Mouse (Mus musculus): ENCODE measurements around the gene Nlgn1. TPM values are rescaled to one million over a fixed set of nuclear protein-coding genes. Genes with fewer than 3 reads are reported as not detected.

Gene Nlgn1
- polyA plus RNA-seq, 1 experiment: 0.12 TPM

DNA sequence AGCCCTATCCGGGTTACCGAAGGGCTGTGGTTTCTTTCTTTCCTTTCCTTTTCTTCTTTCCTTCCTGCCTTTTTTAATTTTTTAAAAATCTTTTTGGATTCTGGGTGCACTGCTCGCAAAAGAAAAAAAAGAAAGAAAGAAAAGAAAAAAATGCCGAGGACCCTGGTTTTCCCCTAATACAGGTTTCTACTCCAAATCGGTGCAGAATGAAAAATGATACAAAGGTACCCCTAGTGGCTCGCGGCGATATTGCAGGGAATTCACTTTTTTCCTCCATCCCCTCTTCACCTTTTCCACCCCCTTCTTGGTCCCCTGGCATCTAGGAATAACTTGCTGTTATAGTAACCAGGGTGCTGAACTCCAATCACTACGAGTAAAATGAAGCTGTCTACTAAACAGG lies 178.5 kb downstream of the Nlgn1 start:
- Histone ChIP-seq H3K4me1 (ENCODE audit: control insufficient read depth, insufficient read depth, low read length) (peaks cover 6% of the 10 kb centered on the region), H3K36me3 (ENCODE audit: control insufficient read depth, insufficient read depth, low read length) (no peaks in the 10 kb centered on the region), H3K27me3 (ENCODE audit: control insufficient read depth, insufficient read depth, low read length) (peaks cover 2% of the 10 kb centered on the region; the same call in 1 of the 2 replicates), H3K4me3 (ENCODE audit: control insufficient read depth, low read depth, low read length) (peak overlapping the region; percentile 50; the same call in 1 of the 2 replicates), H3K27ac (ENCODE audit: control insufficient read depth, insufficient read depth, low read depth, low read length) (no peak overlapping the region)
- TF ChIP-seq POLR2A (IDR thresholded peaks at IDR 0.05; ENCODE audit: control insufficient read depth, low read depth, low read length): no peak
- no peak for TF ChIP-seq CTCF (IDR thresholded peaks at IDR 0.05; ENCODE audit: control insufficient read depth, insufficient read depth, insufficient replicate concordance, low read depth, low read length)

DNA sequence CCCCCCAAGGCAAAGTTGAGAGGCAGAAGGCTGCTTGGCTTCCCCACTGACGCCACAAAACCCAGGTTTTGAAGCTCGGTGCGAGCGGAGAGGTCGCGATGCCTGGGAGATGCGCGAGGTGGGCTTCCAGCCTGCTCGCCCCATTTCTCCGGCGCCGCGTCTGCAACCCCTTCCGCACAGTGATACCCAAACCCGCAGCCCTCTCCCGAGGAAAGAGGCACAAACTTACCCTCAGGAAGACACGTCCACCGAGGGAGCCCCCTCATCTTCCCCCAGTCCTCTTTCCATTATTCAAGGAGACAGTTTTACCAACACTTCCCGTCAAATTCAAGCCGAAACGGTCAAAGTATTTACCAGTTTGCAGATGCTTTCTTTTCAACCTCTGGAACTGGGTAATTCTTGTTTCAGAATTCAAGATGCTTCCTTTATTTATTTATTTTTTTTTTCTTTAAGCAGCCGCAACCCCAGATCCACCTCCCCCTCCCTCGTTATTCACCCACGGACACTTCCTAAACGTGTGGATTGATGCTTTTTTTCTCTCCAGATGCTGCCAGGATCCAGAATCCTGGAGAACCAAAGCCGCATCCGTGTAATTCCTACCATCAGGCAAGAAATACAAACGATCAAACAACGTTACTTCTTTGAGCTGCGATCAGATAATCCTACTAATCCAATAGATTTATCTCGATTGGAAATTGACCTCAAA lies 179.1 kb downstream of the Nlgn1 start:
- Histone ChIP-seq H3K27ac (ENCODE audit: control insufficient read depth, insufficient read depth, low read depth, low read length) (no peak overlapping the region), H3K27me3 (ENCODE audit: control insufficient read depth, insufficient read depth, low read length) (peaks cover 2% of the 10 kb centered on the region; the same call in 1 of the 2 replicates), H3K36me3 (ENCODE audit: control insufficient read depth, insufficient read depth, low read length) (no peaks in the 10 kb centered on the region), H3K4me1 (ENCODE audit: control insufficient read depth, insufficient read depth, low read length) (peaks cover 6% of the 10 kb centered on the region), H3K4me3 (ENCODE audit: control insufficient read depth, low read depth, low read length) (peak overlapping the region; percentile 65)
- no peak for TF ChIP-seq CTCF (IDR thresholded peaks at IDR 0.05; ENCODE audit: control insufficient read depth, insufficient read depth, insufficient replicate concordance, low read depth, low read length)
- no peak for TF ChIP-seq POLR2A (IDR thresholded peaks at IDR 0.05; ENCODE audit: control insufficient read depth, low read depth, low read length)

DNA sequence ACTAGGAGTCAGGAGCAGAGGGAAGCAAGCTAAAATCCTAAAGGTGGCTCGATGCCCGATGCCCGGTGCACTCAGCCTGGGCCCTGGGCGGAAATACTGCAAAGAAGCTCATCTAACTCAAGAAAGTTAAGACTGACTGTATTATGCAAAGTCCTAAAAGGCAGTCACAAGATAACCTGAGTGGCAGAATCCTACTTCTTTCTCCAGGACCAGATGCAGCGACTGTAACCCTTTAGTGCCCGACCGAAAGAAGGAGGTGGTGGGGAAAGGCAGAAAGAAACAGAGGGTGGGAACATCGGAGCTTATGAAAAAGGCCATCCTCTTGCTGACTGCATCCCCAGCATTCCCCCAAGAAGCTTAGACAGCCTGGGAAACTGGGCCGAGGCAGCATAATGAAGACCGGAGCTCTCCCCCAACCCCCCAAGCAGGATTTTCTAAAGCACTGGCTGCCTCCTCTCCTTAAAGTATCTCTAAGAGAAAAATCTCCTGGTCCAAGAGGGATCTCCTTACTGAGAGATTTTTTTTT lies 179.7 kb downstream of the Nlgn1 start:
- peak overlapping the region; percentile 65 for H3K4me3 ChIP-seq (ENCODE audit: control insufficient read depth, low read depth, low read length)
- no peaks in the 10 kb centered on the region for H3K36me3 ChIP-seq (ENCODE audit: control insufficient read depth, insufficient read depth, low read length)
- no peak overlapping the region for H3K27ac ChIP-seq (ENCODE audit: control insufficient read depth, insufficient read depth, low read depth, low read length)
- H3K4me1 ChIP-seq (ENCODE audit: control insufficient read depth, insufficient read depth, low read length): peaks cover 6% of the 10 kb centered on the region
- TF ChIP-seq CTCF (IDR thresholded peaks at IDR 0.05; ENCODE audit: control insufficient read depth, insufficient read depth, insufficient replicate concordance, low read depth, low read length) (no peak), POLR2A (IDR thresholded peaks at IDR 0.05; ENCODE audit: control insufficient read depth, low read depth, low read length) (no peak)
- peaks cover 2% of the 10 kb centered on the region; the same call in 1 of the 2 replicates for H3K27me3 ChIP-seq (ENCODE audit: control insufficient read depth, insufficient read depth, low read length)

DNA sequence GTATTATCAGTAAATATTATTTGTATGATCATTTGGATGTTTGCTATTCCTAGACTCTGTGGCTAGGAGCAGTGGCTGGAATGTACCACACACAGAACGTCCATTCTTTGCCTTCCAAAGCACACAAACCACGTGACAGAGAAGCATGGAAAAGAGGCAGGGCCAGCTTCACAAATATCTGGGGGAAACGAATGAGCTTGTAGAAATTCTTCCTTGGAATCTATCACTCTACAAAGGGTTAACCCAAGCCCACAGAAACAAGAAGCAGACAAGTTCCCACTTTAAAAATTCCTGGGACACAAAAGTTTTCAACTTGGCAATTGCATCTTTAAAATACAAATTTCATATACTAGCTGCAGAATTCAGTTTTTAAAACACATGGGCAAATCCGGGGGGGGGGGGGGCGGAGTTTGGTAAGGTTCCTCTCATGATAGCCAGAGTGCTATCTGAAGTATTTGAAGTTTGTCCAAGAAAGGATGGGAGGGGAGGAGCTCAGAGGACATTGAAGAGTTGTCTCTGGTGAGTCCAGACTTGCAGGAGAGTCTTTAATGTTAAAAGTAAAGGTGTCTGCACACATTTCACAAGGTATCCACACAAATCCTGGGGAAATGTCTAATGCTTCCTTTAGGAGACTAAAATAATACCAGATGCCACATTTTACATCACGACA lies 180.8 kb downstream of the Nlgn1 start:
- H3K4me3 ChIP-seq (ENCODE audit: control insufficient read depth, low read depth, low read length): no peak overlapping the region
- peaks cover 2% of the 10 kb centered on the region; the same call in 1 of the 2 replicates for H3K27me3 ChIP-seq (ENCODE audit: control insufficient read depth, insufficient read depth, low read length)
- H3K4me1 ChIP-seq (ENCODE audit: control insufficient read depth, insufficient read depth, low read length): peaks cover 6% of the 10 kb centered on the region
- no peaks in the 10 kb centered on the region for H3K36me3 ChIP-seq (ENCODE audit: control insufficient read depth, insufficient read depth, low read length)
- no peak overlapping the region for H3K27ac ChIP-seq (ENCODE audit: control insufficient read depth, insufficient read depth, low read depth, low read length)
- no peak for TF ChIP-seq CTCF (IDR thresholded peaks at IDR 0.05; ENCODE audit: control insufficient read depth, insufficient read depth, insufficient replicate concordance, low read depth, low read length)
- no peak for TF ChIP-seq POLR2A (IDR thresholded peaks at IDR 0.05; ENCODE audit: control insufficient read depth, low read depth, low read length)

DNA sequence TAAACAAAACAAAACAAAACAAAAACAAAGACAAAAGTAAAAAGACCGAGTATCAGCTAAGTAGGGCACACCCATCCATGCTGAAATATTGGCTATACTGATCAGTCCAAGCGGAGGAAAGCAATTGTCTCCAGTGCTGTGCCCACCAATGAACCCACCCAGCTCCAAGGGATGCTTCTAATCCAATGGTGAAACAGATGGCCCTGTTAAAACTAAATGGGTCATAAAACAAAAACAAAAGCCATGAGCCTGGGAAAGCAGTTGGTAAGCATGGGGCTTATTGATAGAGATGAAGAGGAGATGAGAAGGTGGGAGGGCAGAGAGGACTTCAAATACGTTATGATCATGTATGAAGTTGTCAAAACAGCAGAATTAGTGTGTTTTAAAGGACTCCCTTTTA lies 186.1 kb downstream of the Nlgn1 start:
- H3K27me3 ChIP-seq (ENCODE audit: control insufficient read depth, insufficient read depth, low read length): no peaks in the 10 kb centered on the region
- no peaks in the 10 kb centered on the region for H3K4me1 ChIP-seq (ENCODE audit: control insufficient read depth, insufficient read depth, low read length)
- TF ChIP-seq CTCF (IDR thresholded peaks at IDR 0.05; ENCODE audit: control insufficient read depth, insufficient read depth, insufficient replicate concordance, low read depth, low read length) (no peak), POLR2A (IDR thresholded peaks at IDR 0.05; ENCODE audit: control insufficient read depth, low read depth, low read length) (no peak)
- H3K4me3 ChIP-seq (ENCODE audit: control insufficient read depth, low read depth, low read length): no peak overlapping the region
- H3K27ac ChIP-seq (ENCODE audit: control insufficient read depth, insufficient read depth, low read depth, low read length): no peak overlapping the region
- H3K36me3 ChIP-seq (ENCODE audit: control insufficient read depth, insufficient read depth, low read length): no peaks in the 10 kb centered on the region

DNA sequence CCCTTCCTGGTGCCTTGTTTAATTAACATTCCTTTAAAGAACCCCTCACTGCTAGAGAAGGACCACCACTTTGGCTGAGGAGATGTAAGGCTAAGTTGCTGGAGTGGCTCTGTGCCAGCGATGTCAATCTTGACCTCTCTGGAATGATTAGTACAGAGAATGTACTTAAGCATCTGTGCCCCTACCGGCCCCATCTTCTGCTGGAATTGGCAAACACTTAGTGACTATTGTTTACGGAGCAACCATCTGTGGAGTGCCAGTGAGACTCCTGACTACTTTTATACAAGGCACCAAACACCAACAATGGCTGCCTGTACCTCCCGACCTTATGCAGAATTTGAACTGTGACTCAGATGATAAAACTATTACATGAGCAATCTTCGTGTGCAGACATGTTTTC lies 186.8 kb downstream of the Nlgn1 start:
- Histone ChIP-seq H3K27ac (ENCODE audit: control insufficient read depth, insufficient read depth, low read depth, low read length) (no peak overlapping the region), H3K4me3 (ENCODE audit: control insufficient read depth, low read depth, low read length) (no peak overlapping the region)
- TF ChIP-seq POLR2A (IDR thresholded peaks at IDR 0.05; ENCODE audit: control insufficient read depth, low read depth, low read length): no peak
- no peak for TF ChIP-seq CTCF (IDR thresholded peaks at IDR 0.05; ENCODE audit: control insufficient read depth, insufficient read depth, insufficient replicate concordance, low read depth, low read length)

DNA sequence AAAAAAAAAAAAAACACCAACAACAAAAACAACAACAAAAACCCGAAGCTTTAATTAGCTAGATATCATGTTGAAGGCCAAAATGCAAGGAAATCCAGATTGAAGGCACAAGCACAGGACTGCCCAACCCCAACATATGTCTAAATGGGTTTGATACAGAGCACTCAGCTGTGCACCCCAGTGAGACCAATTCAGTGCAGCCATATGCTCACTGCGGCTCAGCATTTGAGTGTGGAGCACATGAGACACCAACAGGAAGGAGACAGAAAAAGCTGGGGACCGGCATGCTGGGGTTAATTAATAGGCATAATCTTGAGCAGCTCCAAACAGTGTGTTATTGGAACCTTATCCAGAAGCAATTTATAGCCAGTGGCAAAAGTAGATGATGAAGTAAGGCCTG lies 190.7 kb downstream of the Nlgn1 start:
- no peak overlapping the region for H3K27ac ChIP-seq (ENCODE audit: control insufficient read depth, insufficient read depth, low read depth, low read length)
- no peak for TF ChIP-seq CTCF (IDR thresholded peaks at IDR 0.05; ENCODE audit: control insufficient read depth, insufficient read depth, insufficient replicate concordance, low read depth, low read length)
- TF ChIP-seq POLR2A (IDR thresholded peaks at IDR 0.05; ENCODE audit: control insufficient read depth, low read depth, low read length): no peak
- no peaks in the 10 kb centered on the region for H3K36me3 ChIP-seq (ENCODE audit: control insufficient read depth, insufficient read depth, low read length)
- H3K4me3 ChIP-seq (ENCODE audit: control insufficient read depth, low read depth, low read length): no peak overlapping the region
- no peaks in the 10 kb centered on the region for H3K4me1 ChIP-seq (ENCODE audit: control insufficient read depth, insufficient read depth, low read length)
- H3K27me3 ChIP-seq (ENCODE audit: control insufficient read depth, insufficient read depth, low read length): no peaks in the 10 kb centered on the region

More for the DNA sequence above, 186.8 kb downstream of the Nlgn1 start:
- no peaks in the 10 kb centered on the region for H3K36me3 ChIP-seq (ENCODE audit: control insufficient read depth, insufficient read depth, low read length)
- no peaks in the 10 kb centered on the region for H3K27me3 ChIP-seq (ENCODE audit: control insufficient read depth, insufficient read depth, low read length)
- no peaks in the 10 kb centered on the region for H3K4me1 ChIP-seq (ENCODE audit: control insufficient read depth, insufficient read depth, low read length)
